Mouse (Mus musculus) limb, embryonic 14.5 days (tissue): ENCODE results near the gene Brsk1. TPM values are rescaled to one million over a fixed set of nuclear protein-coding genes. Genes with fewer than 3 reads are reported as not detected.
A peak's percentile ranks its signal among the peaks of the same experiment; 100 is the strongest.

Experiments
- ATAC-seq: fragments of 200-750 bp; cut with Nextera tagmentation; 2 replicates; pipeline ENCODE4 v1.8.0; 2017; ENCODE audit warnings: low read depth, moderate number of reproducible peaks, moderate TSS enrichment; ENCODE audit not compliant: low FRiP score
- DNase-seq: peaks from one replicate; pipeline ENCODE4 v3.0.0-alpha.2; 2015; ENCODE audit warnings: low spot score
- H3K27ac ChIP-seq: fragments of 300-500 bp; sonication (generic); replicated peaks from 2 replicates; pipeline ENCODE4 v1.5.1; 2014; ENCODE audit warnings: low read depth, mild to moderate bottlenecking, low read length, moderate library complexity, mixed read lengths
- H3K27me3 ChIP-seq: fragments of 300-500 bp; sonication (generic); 2 replicates; pipeline ENCODE4 v1.6.1; 2014; ENCODE audit warnings: low read length, mixed read lengths; ENCODE audit not compliant: control insufficient read depth, insufficient read depth
- H3K36me3 ChIP-seq: fragments of 300-500 bp; sonication (generic); 2 replicates; pipeline ENCODE4 v1.6.1; 2014; ENCODE audit warnings: mild to moderate bottlenecking, low read length, moderate library complexity, mixed read lengths; ENCODE audit not compliant: control insufficient read depth, insufficient read depth
- H3K4me1 ChIP-seq: fragments of 300-500 bp; sonication (generic); 2 replicates; pipeline ENCODE4 v1.6.1; 2014; ENCODE audit warnings: antibody characterized with exemption, low read length, mixed read lengths; ENCODE audit not compliant: control insufficient read depth, insufficient read depth
- H3K4me2 ChIP-seq: fragments of 300-500 bp; sonication (generic); replicated peaks from 2 replicates; pipeline ENCODE4 v1.6.1; 2014; ENCODE audit warnings: low read depth, mild to moderate bottlenecking, low read length, moderate library complexity; ENCODE audit not compliant: severe bottlenecking
- H3K4me3 ChIP-seq: fragments of 300-500 bp; sonication (generic); replicated peaks from 2 replicates; pipeline ENCODE4 v1.5.1; 2014; ENCODE audit warnings: low read length
- H3K9ac ChIP-seq: fragments of 300-500 bp; sonication (generic); 2 replicates; pipeline ENCODE4 v1.6.1; 2014; ENCODE audit warnings: mild to moderate bottlenecking, low read depth, low read length, moderate library complexity; ENCODE audit not compliant: severe bottlenecking
- H3K9me3 ChIP-seq: fragments of 300-500 bp; sonication (generic); 2 replicates; pipeline ENCODE4 v1.6.1; 2016; ENCODE audit warnings: low read length; ENCODE audit not compliant: control insufficient read depth
- POLR2A ChIP-seq: fragments of 200-500 bp; IDR thresholded peaks from 2 replicates; pipeline ENCODE4 v1.8.0; 2012; ENCODE audit warnings: inconsistent platforms, mild to moderate bottlenecking, moderate library complexity, borderline replicate concordance; ENCODE audit not compliant: insufficient read depth, insufficient read length; ENCODE audit errors: extremely low read depth
- WGBS: fragments of 180-500 bp; shearing (Covaris S2); extraction: QIAGEN DNeasy Blood & Tissue Kit; methylation state at CpG from one replicate; pipeline ENCODE4 v1.1.7; 2014; 5-methylcytosine and 5-hydroxymethylcytosine counted together
- polyA plus RNA-seq, 2 experiments: library from polyadenylated mRNA; depleted of rRNA in 1 of 2; stranded (reverse) in 1 of 2; unstranded in 1 of 2; fragments of >200 nt; fragmentation: Nextera tagmentation in 1 of 2; extraction: Ambion mirVana in 1 of 2; gene quantifications; 2 replicates each; pipeline versions ENCODE4 v1.2.1 to v1.2.3; 2012 to 2014

Gene Brsk1
- polyA plus RNA-seq, 2 experiments, result 1.3 to 26.4 TPM

DNA sequence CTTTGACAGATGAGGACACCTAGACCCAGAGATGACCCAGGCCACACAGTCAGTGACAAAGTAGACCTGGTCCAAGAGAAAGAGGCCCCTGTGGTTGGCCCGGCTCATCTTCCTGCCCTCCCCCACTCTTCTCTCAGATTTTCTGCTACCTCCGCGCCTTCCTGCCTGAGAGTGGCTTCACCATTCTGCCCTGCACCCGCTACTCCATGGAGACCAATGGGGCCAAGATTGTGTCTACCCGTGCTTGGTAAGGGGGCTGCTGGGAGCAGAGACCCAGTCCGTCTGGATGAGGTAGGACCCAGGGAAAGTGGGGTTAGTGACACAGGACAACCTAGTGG, 52.0 kb downstream of the Brsk1 start:
- Histone ChIP-seq H3K9me3 (no peaks in the 10 kb centered on the region), H3K4me2 (no peak overlapping the region), H3K27ac (no peak overlapping the region), H3K27me3 (no peaks in the 10 kb centered on the region), H3K4me3 (no peak overlapping the region), H3K36me3 (peaks cover 47% of the 10 kb centered on the region), H3K4me1 (peaks cover 12% of the 10 kb centered on the region), H3K9ac (0 out of 2 replicates have a peak overlapping the region, but pooled peaks have one; percentile 31)
- ATAC-seq, result no peak
- DNase-seq, result no peak
- no peak for TF ChIP-seq POLR2A
- 88% methylated on average over 6 of the region's 6 CpGs for WGBS

- Histone ChIP-seq H3K4me2 (no peak overlapping the region), H3K27ac (no peak overlapping the region), H3K4me1 (peaks cover 12% of the 10 kb centered on the region), H3K9ac (no peak overlapping the region), H3K4me3 (no peak overlapping the region), H3K27me3 (no peaks in the 10 kb centered on the region), H3K9me3 (no peaks in the 10 kb centered on the region), H3K36me3 (peaks cover 52% of the 10 kb centered on the region)
- no peak for TF ChIP-seq POLR2A
- ATAC-seq (no peak), DNase-seq (no peak)
- 77% methylated on average over 2 of the region's 2 CpGs for WGBS
These were observed 53.0 kb downstream of the Brsk1 start for GRCm38 (mm10) chr7:4743354-4743753.

DNA sequence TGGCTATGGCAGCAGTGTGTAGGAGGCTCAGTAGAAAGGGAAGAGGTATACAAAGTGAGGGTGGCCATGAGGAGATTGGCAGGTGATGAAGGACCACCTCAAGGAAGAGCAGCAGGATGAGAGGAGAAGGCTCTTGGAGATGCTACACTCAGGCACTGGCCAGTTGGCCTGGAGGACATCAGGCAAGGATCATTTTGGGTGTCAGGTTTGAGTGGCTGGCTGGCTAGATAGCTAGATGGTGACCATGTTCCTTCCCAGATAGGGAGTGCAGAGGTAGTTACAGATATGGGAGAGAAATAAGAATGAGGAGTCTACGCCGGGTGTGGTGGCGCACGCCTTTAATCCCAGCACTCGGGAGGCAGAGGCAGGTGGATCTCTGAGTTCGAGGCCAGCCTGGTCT, 54.5 kb downstream of the Brsk1 start:
- no peak for DNase-seq

DNA sequence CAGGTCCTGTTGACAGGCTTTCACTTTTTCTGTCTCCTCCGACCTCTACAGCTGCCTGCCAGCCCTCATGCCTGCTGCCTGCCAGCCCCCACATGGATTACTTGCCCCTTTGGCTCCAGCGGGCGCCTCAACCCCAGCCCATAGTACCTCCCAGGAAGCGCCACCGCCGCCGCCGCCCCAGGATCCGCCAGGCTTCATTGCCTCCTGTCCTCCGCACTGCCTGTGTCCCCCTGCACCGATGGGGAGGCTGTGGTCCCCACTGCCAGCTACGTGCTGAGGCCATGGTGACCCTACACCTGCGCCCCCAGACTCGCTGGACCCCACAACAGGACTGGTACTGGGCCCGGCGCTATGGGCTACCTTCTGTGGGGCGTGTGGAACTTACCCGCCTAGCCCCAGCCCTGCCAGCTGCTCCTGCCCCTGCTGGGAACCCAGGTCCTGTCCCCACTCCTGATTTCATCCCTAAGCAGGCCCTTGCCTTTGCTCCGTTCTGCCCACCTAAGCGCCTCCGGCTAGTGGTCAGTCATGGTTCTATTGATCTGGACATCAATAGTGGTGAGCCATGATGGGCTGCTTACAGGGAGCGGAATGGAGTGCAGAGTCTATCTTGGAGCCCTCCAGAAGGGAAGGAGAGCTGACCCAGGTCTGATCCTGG, 56.0 kb downstream of the Brsk1 start:
- 88% methylated on average over 22 of the region's 22 CpGs for WGBS
- no peaks in the 10 kb centered on the region for H3K27me3 ChIP-seq
- no peak overlapping the region for H3K4me2 ChIP-seq
- no peak overlapping the region for H3K9ac ChIP-seq
- H3K27ac ChIP-seq, result no peak overlapping the region
- TF ChIP-seq POLR2A, result no peak
- DNase-seq (no peak), ATAC-seq (no peak)
- H3K36me3 ChIP-seq, result peaks cover 52% of the 10 kb centered on the region
- no peaks in the 10 kb centered on the region; the same call in 1 of the 2 replicates for H3K4me1 ChIP-seq
- no peak overlapping the region for H3K4me3 ChIP-seq
- no peaks in the 10 kb centered on the region for H3K9me3 ChIP-seq

More for the DNA sequence above, 54.5 kb downstream of the Brsk1 start:
- no peak for ATAC-seq
- Histone ChIP-seq H3K27me3 (no peaks in the 10 kb centered on the region), H3K27ac (no peak overlapping the region), H3K9me3 (no peaks in the 10 kb centered on the region), H3K4me3 (no peak overlapping the region), H3K4me2 (no peak overlapping the region), H3K4me1 (peaks cover 7% of the 10 kb centered on the region), H3K9ac (no peak overlapping the region), H3K36me3 (peaks cover 52% of the 10 kb centered on the region)
- over 99% methylated on average over 6 of the region's 6 CpGs for WGBS
- no peak for TF ChIP-seq POLR2A

GRCm38 (mm10) chr7:4747156-4747899, 56.9 kb downstream of the Brsk1 start:
- ATAC-seq (no peak), DNase-seq (no peak)
- no peak overlapping the region for H3K9ac ChIP-seq
- H3K27me3 ChIP-seq, result no peaks in the 10 kb centered on the region
- peaks cover 47% of the 10 kb centered on the region for H3K36me3 ChIP-seq
- H3K4me2 ChIP-seq, result no peak overlapping the region
- H3K9me3 ChIP-seq, result no peaks in the 10 kb centered on the region
- no peak overlapping the region for H3K4me3 ChIP-seq
- 66% methylated on average over 9 of the region's 9 CpGs for WGBS
- TF ChIP-seq POLR2A, result no peak
- H3K4me1 ChIP-seq, result peaks cover 6% of the 10 kb centered on the region
- H3K27ac ChIP-seq, result no peak overlapping the region
